Mouse (Mus musculus): ENCODE data around the gene B4galt2. TPM values are rescaled to one million over a fixed set of nuclear protein-coding genes. Genes with fewer than 3 reads are reported as not detected.

The B4galt2 gene
- polyA plus RNA-seq, 1 experiment: not detected

- no peak overlapping the region for H3K27ac ChIP-seq (ENCODE audit: insufficient read depth, low read depth, low read length)
- peaks cover 2% of the 10 kb centered on the region; the same call in 1 of the 2 replicates for H3K4me1 ChIP-seq (ENCODE audit: control insufficient read depth, insufficient read depth, low read length)
- no peak for TF ChIP-seq POLR2A (IDR thresholded peaks at IDR 0.05; ENCODE audit: insufficient read depth, low read depth, low read length)
- no peak for TF ChIP-seq CTCF (IDR thresholded peaks at IDR 0.05; ENCODE audit: insufficient read depth, low read depth, low read length)
- 89% methylated on average over 6 of the region's 6 CpGs for WGBS
- H3K4me3 ChIP-seq (ENCODE audit: insufficient read depth, low read depth, low read length): no peak overlapping the region
These were observed 43.9 kb downstream of the B4galt2 start for GRCm38 (mm10) chr4:117839366-117839765.

- 76% methylated on average over 4 of the region's 4 CpGs for WGBS
- TF ChIP-seq CTCF (IDR thresholded peaks at IDR 0.05; ENCODE audit: insufficient read depth, low read depth, low read length) (no peak), POLR2A (IDR thresholded peaks at IDR 0.05; ENCODE audit: insufficient read depth, low read depth, low read length) (no peak)
- no peak overlapping the region for H3K27ac ChIP-seq (ENCODE audit: insufficient read depth, low read depth, low read length)
- H3K4me1 ChIP-seq (ENCODE audit: control insufficient read depth, insufficient read depth, low read length): peaks cover 2% of the 10 kb centered on the region; the same call in 1 of the 2 replicates
- H3K4me3 ChIP-seq (ENCODE audit: insufficient read depth, low read depth, low read length): no peak overlapping the region
These were observed 46.0 kb downstream of the B4galt2 start for GRCm38 (mm10) chr4:117837271-117837670.

- H3K4me3 ChIP-seq (ENCODE audit: insufficient read depth, low read depth, low read length): peak overlapping the region; percentile 60
- under 1% methylated on average over 43 of the region's 48 CpGs for WGBS
- H3K4me1 ChIP-seq (ENCODE audit: control insufficient read depth, insufficient read depth, low read length): peaks cover 2% of the 10 kb centered on the region; the same call in 1 of the 2 replicates
- H3K27ac ChIP-seq (ENCODE audit: insufficient read depth, low read depth, low read length): peak overlapping the region; percentile 59
- TF ChIP-seq POLR2A (IDR thresholded peaks at IDR 0.05; ENCODE audit: insufficient read depth, low read depth, low read length) (no peak), CTCF (IDR thresholded peaks at IDR 0.05; ENCODE audit: insufficient read depth, low read depth, low read length) (no peak)
These were observed 47.0 kb downstream of the B4galt2 start for GRCm38 (mm10) chr4:117836204-117836767.

GRCm38 (mm10) chr4:117835531-117836111 is 47.7 kb downstream of the B4galt2 start:
- TF ChIP-seq CTCF (IDR thresholded peaks at IDR 0.05; ENCODE audit: insufficient read depth, low read depth, low read length): no peak
- TF ChIP-seq POLR2A (IDR thresholded peaks at IDR 0.05; ENCODE audit: insufficient read depth, low read depth, low read length): no peak
- peaks cover 2% of the 10 kb centered on the region; the same call in 1 of the 2 replicates for H3K4me1 ChIP-seq (ENCODE audit: control insufficient read depth, insufficient read depth, low read length)
- H3K4me3 ChIP-seq (ENCODE audit: insufficient read depth, low read depth, low read length): peak overlapping the region; percentile 60
- WGBS: under 1% methylated on average over 60 of the region's 60 CpGs
- peak overlapping the region; percentile 59 for H3K27ac ChIP-seq (ENCODE audit: insufficient read depth, low read depth, low read length)

- WGBS: 2% methylated on average over 36 of the region's 36 CpGs
- Histone ChIP-seq H3K4me3 (ENCODE audit: insufficient read depth, low read depth, low read length) (peak overlapping the region; percentile 60), H3K4me1 (ENCODE audit: control insufficient read depth, insufficient read depth, low read length) (peaks cover 5% of the 10 kb centered on the region), H3K27ac (ENCODE audit: insufficient read depth, low read depth, low read length) (peak overlapping the region; percentile 59)
- TF ChIP-seq CTCF (IDR thresholded peaks at IDR 0.05; ENCODE audit: insufficient read depth, low read depth, low read length) (no peak), POLR2A (IDR thresholded peaks at IDR 0.05; ENCODE audit: insufficient read depth, low read depth, low read length) (no peak)
These were observed 48.3 kb downstream of the B4galt2 start for GRCm38 (mm10) chr4:117834845-117835530.

- Histone ChIP-seq H3K27ac (ENCODE audit: insufficient read depth, low read depth, low read length) (peak within 1 kb of the TSS; percentile 59), H3K4me3 (ENCODE audit: insufficient read depth, low read depth, low read length) (peak within 1 kb of the TSS; percentile 60), H3K4me1 (ENCODE audit: control insufficient read depth, insufficient read depth, low read length) (peaks cover 9% of the 10 kb centered on the region)
- 40% methylated on average over 3 of the region's 3 CpGs for WGBS
- TF ChIP-seq CTCF (IDR thresholded peaks at IDR 0.05; ENCODE audit: insufficient read depth, low read depth, low read length) (no peak), POLR2A (IDR thresholded peaks at IDR 0.05; ENCODE audit: insufficient read depth, low read depth, low read length) (no peak)
These were observed 48.8 kb downstream of the B4galt2 start, which contains the start of gene Slc6a9 for GRCm38 (mm10) chr4:117834457-117834844. Slc6a9 (plus strand) TSS chr4:117834506.

- WGBS: 77% methylated on average over 9 of the region's 9 CpGs
- no peak for TF ChIP-seq CTCF (IDR thresholded peaks at IDR 0.05; ENCODE audit: insufficient read depth, low read depth, low read length)
- no peak for TF ChIP-seq POLR2A (IDR thresholded peaks at IDR 0.05; ENCODE audit: insufficient read depth, low read depth, low read length)
These were observed 51.2 kb downstream of the B4galt2 start for GRCm38 (mm10) chr4:117831920-117832691.

GRCm38 (mm10) chr4:117831499-117831898 is 51.8 kb downstream of the B4galt2 start:
- no peak for TF ChIP-seq POLR2A (IDR thresholded peaks at IDR 0.05; ENCODE audit: insufficient read depth, low read depth, low read length)
- TF ChIP-seq CTCF (IDR thresholded peaks at IDR 0.05; ENCODE audit: insufficient read depth, low read depth, low read length): no peak
- WGBS: 91% methylated on average over 2 of the region's 2 CpGs
- peaks cover 9% of the 10 kb centered on the region for H3K4me1 ChIP-seq (ENCODE audit: control insufficient read depth, insufficient read depth, low read length)
- H3K27ac ChIP-seq (ENCODE audit: insufficient read depth, low read depth, low read length): no peak overlapping the region
- no peak overlapping the region for H3K4me3 ChIP-seq (ENCODE audit: insufficient read depth, low read depth, low read length)

More at GRCm38 (mm10) chr4:117831920-117832691, 51.2 kb downstream of the B4galt2 start:
- peaks cover 9% of the 10 kb centered on the region for H3K4me1 ChIP-seq (ENCODE audit: control insufficient read depth, insufficient read depth, low read length)
- H3K27ac ChIP-seq (ENCODE audit: insufficient read depth, low read depth, low read length): no peak overlapping the region
- no peak overlapping the region for H3K4me3 ChIP-seq (ENCODE audit: insufficient read depth, low read depth, low read length)

Data from olfactory bulb, adult 2 months (tissue).